Mouse (Mus musculus): ENCODE results near the gene Vezf1. TPM values are rescaled to one million over a fixed set of nuclear protein-coding genes. Genes with fewer than 3 reads are reported as not detected.

Vezf1 gene
- polyA plus RNA-seq, 1 experiment from 2014 or later: 18.4 TPM

Other genes starting within 250 kb of the Vezf1 start
- not detected in 3 replicates for gene Lpo, start 240.0 kb upstream of the Vezf1 start, polyA plus RNA-seq (2018)
- 2.1 to 3.5 TPM (median 3.2 TPM) in 3 replicates for gene Mks1, start 215.1 kb upstream of the Vezf1 start, polyA plus RNA-seq (2018)
- gene Epx, start 192.7 kb upstream of the Vezf1 start, polyA plus RNA-seq (2018): not detected in 3 replicates
- gene Olfr462, start 176.0 kb upstream of the Vezf1 start, polyA plus RNA-seq (2018): not detected in 3 replicates
- gene Olfr463, start 170.9 kb upstream of the Vezf1 start, polyA plus RNA-seq (2018): not detected in 3 replicates
- not detected in 3 replicates for gene Olfr464, start 147.3 kb upstream of the Vezf1 start, polyA plus RNA-seq (2018)
- 62.0 to 99.4 TPM (median 76.2 TPM) in 3 replicates for gene Dynll2, start 80.7 kb upstream of the Vezf1 start, polyA plus RNA-seq (2018)
- gene Srsf1, start 20.9 kb upstream of the Vezf1 start, polyA plus RNA-seq (2018): 77.7 to 105 TPM (median 79.2 TPM) in 3 replicates
- gene Cuedc1, start 29.8 kb downstream of the Vezf1 start, polyA plus RNA-seq (2018): 0.95 to 2.5 TPM (median 2.2 TPM) in 3 replicates
- 52.7 to 85.2 TPM (median 53.4 TPM) in 3 replicates for gene Mrps23, start 136.1 kb downstream of the Vezf1 start, polyA plus RNA-seq (2018)
- not detected in 3 replicates for gene Ccdc182, start 225.8 kb downstream of the Vezf1 start, polyA plus RNA-seq (2018)

Data from macrophage (primary cell).